17 mouse cellular contexts compared by ENCODE assay signal in genomic region chr16:89617251-89617650, GRCm38 (mm10). TPM values are rescaled to one million over a fixed set of nuclear protein-coding genes. Genes with fewer than 3 reads are reported as not detected.
DNase-seq lines count a peak whose midpoint lies in the region.
"Had no signal": no experiment of that assay in that cellular context is flagged by ENCODE, and none has a peak within 500 bp of the region (broad histone marks: within the 10 kb centered on the region; RNA-seq: fewer than 3 reads in every experiment).

No protein-coding gene starts in this region.

- peak; percentile 3 for DNase-seq in kidney, adult 9 months
- DNase-seq in kidney, adult 11 months: no peak
- DNase-seq in adrenal gland, adult 2 months: peak; percentile 69
- peak; percentile 66 for DNase-seq in brain, adult 2 months (ENCODE audit: low read depth, low spot score)
- peak; percentile 46 for DNase-seq in gastrocnemius, postnatal 25 days
- DNase-seq in frontal cortex, postnatal 10 days (ENCODE audit: low spot score in 2 of 2): no peak
- no peak for DNase-seq in lung, postnatal 25 days (ENCODE audit: low spot score)
- DNase-seq in embryo, embryonic 10.5 days (ENCODE audit: low spot score): no peak

RNA-seq across cellular contexts. Expression of gene Krtap11-1, which starts 46.3 kb away (rescaled TPM):
- not detected for total RNA-seq in adrenal gland, adult 2 months (2021)
- not detected in 2 replicates for polyA plus RNA-seq in adrenal gland, adult 2 months (2012; rRNA removed)
- total RNA-seq in gastrocnemius, postnatal 25 days (2021): not detected
- total RNA-seq: left cerebral cortex, adult 8-10 months had no signal
- polyA plus RNA-seq: embryonic facial prominence, embryonic 11.5 days; forebrain, embryonic 15.5 days; heart, embryonic 16.5 days; intestine, embryonic 16.5 days; liver, embryonic 14.5 days; myocyte; stomach, embryonic 14.5 days; urinary bladder, adult 2 months had no signal

Comparison
In these comparisons a context has a peak if more than half of its experiments do, and no peak if none do; other contexts are left out.
1. DNase-seq: peak in kidney, adult 9 months (single experiment), adrenal gland, adult 2 months (single experiment), brain, adult 2 months (single experiment) and gastrocnemius, postnatal 25 days (single experiment); none in kidney, adult 11 months (single experiment), frontal cortex, postnatal 10 days (0 of 2), lung, postnatal 25 days (single experiment) and embryo, embryonic 10.5 days (single experiment).